Mouse (Mus musculus) midbrain, postnatal 0 days (tissue): Measurements from ENCODE around the gene Pcgf5. TPM values are rescaled to one million over a fixed set of nuclear protein-coding genes. Genes with fewer than 3 reads are reported as not detected.

Experiments
- ATAC-seq: fragments of 200-750 bp; cut with Nextera tagmentation; 2 replicates; pipeline ENCODE4 v1.8.0; 2017; ENCODE audit warnings: moderate number of reproducible peaks, mild to moderate bottlenecking, moderate TSS enrichment, moderate library complexity; ENCODE audit not compliant: low FRiP score
- DNase-seq: peaks from one replicate; pipeline ENCODE4 v3.0.0-alpha.2; 2015; ENCODE audit warnings: low spot score
- H3K27ac ChIP-seq: fragments of 300-500 bp; sonication (generic); 2 replicates; pipeline ENCODE4 v1.5.1; 2014; ENCODE audit warnings: low read depth, mild to moderate bottlenecking, low read length, mixed read lengths
- H3K27me3 ChIP-seq: fragments of 300-500 bp; sonication (generic); 2 replicates; pipeline ENCODE4 v1.6.1; 2014; ENCODE audit warnings: low read length, control low read depth, mixed read lengths; ENCODE audit not compliant: insufficient read depth
- H3K36me3 ChIP-seq: fragments of 300-500 bp; sonication (generic); 2 replicates; pipeline ENCODE4 v1.6.1; 2014; ENCODE audit warnings: low read length, control low read depth, mixed read lengths; ENCODE audit not compliant: insufficient read depth
- H3K4me1 ChIP-seq: fragments of 300-500 bp; sonication (generic); 2 replicates; pipeline ENCODE4 v1.6.1; 2014; ENCODE audit warnings: mild to moderate bottlenecking, control low read depth, antibody characterized with exemption, low read length, mixed read lengths; ENCODE audit not compliant: insufficient read depth
- H3K4me2 ChIP-seq: fragments of 300-500 bp; sonication (generic); 2 replicates; pipeline ENCODE4 v1.6.1; 2014; ENCODE audit warnings: low read depth, mild to moderate bottlenecking, low read length, mixed read lengths; ENCODE audit not compliant: poor library complexity, severe bottlenecking
- H3K4me3 ChIP-seq: fragments of 300-500 bp; sonication (generic); 2 replicates; pipeline ENCODE4 v1.5.1; 2014; ENCODE audit warnings: low read depth, mild to moderate bottlenecking, low read length, moderate library complexity
- H3K9ac ChIP-seq: fragments of 300-500 bp; sonication (generic); replicated peaks from 2 replicates; pipeline ENCODE4 v1.6.1; 2014; ENCODE audit warnings: mild to moderate bottlenecking, low read length, moderate library complexity, mixed read lengths; ENCODE audit not compliant: poor library complexity, severe bottlenecking
- H3K9me3 ChIP-seq: fragments of 300-500 bp; sonication (generic); 2 replicates; pipeline ENCODE4 v1.6.1; 2016; ENCODE audit warnings: low read length, control low read depth
- CTCF ChIP-seq: IDR thresholded peaks from 2 replicates; pipeline ENCODE4 v1.5.1; 2016; ENCODE audit warnings: antibody characterized with exemption, mild to moderate bottlenecking
- WGBS: fragments of 180-500 bp; shearing (Covaris S2); extraction: QIAGEN DNeasy Blood & Tissue Kit; methylation state at CpG from one replicate; pipeline ENCODE4 v1.1.7; 2014; 5-methylcytosine and 5-hydroxymethylcytosine counted together
- polyA plus RNA-seq: library from polyadenylated mRNA; unstranded; fragments of >200 nt; fragmentation: Nextera tagmentation; extraction: Ambion mirVana; gene quantifications from 2 replicates; pipeline ENCODE4 v1.2.1, GENCODE M21; 2015
- total RNA-seq: library from RNA; depleted of rRNA; stranded (reverse); fragments of >200 nt; gene quantifications from 2 replicates; pipeline ENCODE4 v1.2.3, GENCODE M21; 2014

The Pcgf5 gene
- total and polyA plus RNA-seq, 2 experiments from 2014 or later = 4.1 to 7.0 TPM

- H3K27me3 ChIP-seq = no peaks in the 10 kb centered on the region
- 91% methylated on average over 5 of the region's 5 CpGs for WGBS
Measured at GRCm38 (mm10) chr19:36328678-36329077, 19.4 kb upstream of the Pcgf5 start.

GRCm38 (mm10) chr19:36347376-36347775 lies 733 bp upstream of the Pcgf5 start:
- H3K27me3 ChIP-seq = peaks cover 20% of the 10 kb centered on the region
- no peak for TF ChIP-seq CTCF
- 20% methylated on average over 6 of the region's 6 CpGs for WGBS
- peak overlapping the region; percentile 47 for H3K4me3 ChIP-seq
- no peaks in the 10 kb centered on the region for H3K9me3 ChIP-seq
- DNase-seq (no peak), ATAC-seq (no peak)
- H3K27ac ChIP-seq = no peak overlapping the region
- peaks cover 10% of the 10 kb centered on the region; the same call in 1 of the 2 replicates for H3K4me1 ChIP-seq
- peak overlapping the region; percentile 69 for H3K4me2 ChIP-seq
- H3K9ac ChIP-seq = no peak overlapping the region
- H3K36me3 ChIP-seq = no peaks in the 10 kb centered on the region

More at GRCm38 (mm10) chr19:36328678-36329077, 19.4 kb upstream of the Pcgf5 start:
- DNase-seq = no peak
- no peaks in the 10 kb centered on the region for H3K36me3 ChIP-seq
- no peak for TF ChIP-seq CTCF
- H3K9me3 ChIP-seq = no peaks in the 10 kb centered on the region
- H3K27ac ChIP-seq = no peak overlapping the region
- no peaks in the 10 kb centered on the region for H3K4me1 ChIP-seq
- no peak overlapping the region for H3K4me3 ChIP-seq
- H3K9ac ChIP-seq = no peak overlapping the region
- H3K4me2 ChIP-seq = no peak overlapping the region
- no peak for ATAC-seq

GRCm38 (mm10) chr19:36347831-36348160 lies 313 bp upstream of the Pcgf5 start:
- Histone ChIP-seq H3K36me3 (no peaks in the 10 kb centered on the region), H3K27me3 (peaks cover 20% of the 10 kb centered on the region), H3K4me2 (peak overlapping the region; percentile 69), H3K9ac (peak overlapping the region; percentile 37), H3K4me3 (peak overlapping the region; percentile 47), H3K9me3 (no peaks in the 10 kb centered on the region), H3K27ac (no peak overlapping the region), H3K4me1 (peaks cover 10% of the 10 kb centered on the region; the same call in 1 of the 2 replicates)
- DNase-seq = no peak
- no peak for ATAC-seq
- TF ChIP-seq CTCF = no peak
- 0% methylated on average over 11 of the region's 11 CpGs for WGBS

- Histone ChIP-seq H3K4me1 (peaks cover 10% of the 10 kb centered on the region; the same call in 1 of the 2 replicates), H3K4me3 (peak overlapping the region; percentile 47), H3K9me3 (no peaks in the 10 kb centered on the region), H3K9ac (peak overlapping the region; percentile 37), H3K36me3 (no peaks in the 10 kb centered on the region), H3K27ac (no peak overlapping the region), H3K4me2 (peak overlapping the region; percentile 69), H3K27me3 (peaks cover 20% of the 10 kb centered on the region)
- TF ChIP-seq CTCF = no peak
- DNase-seq = peak; percentile 48
- peak; percentile 79 for ATAC-seq
- under 1% methylated on average over 74 of the region's 85 CpGs for WGBS
Measured at GRCm38 (mm10) chr19:36348801-36349486, 835 bp downstream of the Pcgf5 start.

- 4% methylated on average over 15 of the region's 15 CpGs for WGBS
- Histone ChIP-seq H3K4me3 (peak overlapping the region; percentile 47), H3K9ac (peak overlapping the region; percentile 37; the same call in 1 of the 2 replicates), H3K27ac (no peak overlapping the region), H3K27me3 (peaks cover 20% of the 10 kb centered on the region), H3K4me1 (peaks cover 10% of the 10 kb centered on the region; the same call in 1 of the 2 replicates), H3K4me2 (peak overlapping the region; percentile 69), H3K36me3 (no peaks in the 10 kb centered on the region), H3K9me3 (no peaks in the 10 kb centered on the region)
- TF ChIP-seq CTCF = no peak
- DNase-seq (peak; percentile 2), ATAC-seq (no peak)
Measured at GRCm38 (mm10) chr19:36349487-36349955, 1.4 kb downstream of the Pcgf5 start.

GRCm38 (mm10) chr19:36350181-36350580 lies 2.1 kb downstream of the Pcgf5 start:
- H3K4me1 ChIP-seq = peaks cover 10% of the 10 kb centered on the region; the same call in 1 of the 2 replicates
- no peak overlapping the region for H3K9ac ChIP-seq
- no peak overlapping the region for H3K4me2 ChIP-seq
- H3K4me3 ChIP-seq = no peak overlapping the region
- H3K36me3 ChIP-seq = no peaks in the 10 kb centered on the region
- WGBS = 69% methylated on average over 11 of the region's 11 CpGs
- H3K9me3 ChIP-seq = no peaks in the 10 kb centered on the region
- no peak for ATAC-seq
- no peak overlapping the region for H3K27ac ChIP-seq
- DNase-seq = no peak
- TF ChIP-seq CTCF = no peak
- H3K27me3 ChIP-seq = peaks cover 20% of the 10 kb centered on the region
